Mouse (Mus musculus) thymus, postnatal 36 days (tissue): ENCODE measurements around the gene Tmc5.

ENCODE experiments used
- DNase-seq, 2 experiments: peaks; one replicate each; pipeline ENCODE4 v3.0.0; 2022; ENCODE audit warnings: mixed read lengths in 2 of 2

The Tmc5 gene

GRCm38 (mm10) chr7:118611185-118611749 is 14.2 kb downstream of the Tmc5 start:
- DNase-seq = no peak

GRCm38 (mm10) chr7:118611933-118612332 is 14.8 kb downstream of the Tmc5 start:
- no peak for DNase-seq

GRCm38 (mm10) chr7:118614076-118614475 is 17.0 kb downstream of the Tmc5 start:
- no peak for DNase-seq

GRCm38 (mm10) chr7:118618104-118618503 is 21.0 kb downstream of the Tmc5 start:
- no peak for DNase-seq

- no peak for DNase-seq
These were observed 23.3 kb downstream of the Tmc5 start for GRCm38 (mm10) chr7:118620243-118620906.

- no peak for DNase-seq
These were observed 24.0 kb downstream of the Tmc5 start for GRCm38 (mm10) chr7:118621094-118621493.

- no peak for DNase-seq
These were observed 30.6 kb downstream of the Tmc5 start for GRCm38 (mm10) chr7:118627550-118628298.

- no peak for DNase-seq
These were observed 36.0 kb downstream of the Tmc5 start for GRCm38 (mm10) chr7:118633094-118633493.

- DNase-seq = no peak
These were observed 36.9 kb downstream of the Tmc5 start for GRCm38 (mm10) chr7:118633951-118634350.

- peak; percentile 8 to 12 for DNase-seq
These were observed 40.4 kb downstream of the Tmc5 start for GRCm38 (mm10) chr7:118637466-118637865.

GRCm38 (mm10) chr7:118646237-118646636 is 49.1 kb downstream of the Tmc5 start:
- no peak for DNase-seq

GRCm38 (mm10) chr7:118649328-118649727 is 52.2 kb downstream of the Tmc5 start:
- no peak for DNase-seq

GRCm38 (mm10) chr7:118650119-118650518 is 53.0 kb downstream of the Tmc5 start:
- no peak for DNase-seq

- DNase-seq = no peak
These were observed 53.8 kb downstream of the Tmc5 start for GRCm38 (mm10) chr7:118650891-118651290.

- DNase-seq = no peak
These were observed 55.6 kb downstream of the Tmc5 start for GRCm38 (mm10) chr7:118652572-118653295.

- no peak for DNase-seq
These were observed 59.6 kb downstream of the Tmc5 start for GRCm38 (mm10) chr7:118656730-118657129.

GRCm38 (mm10) chr7:118667773-118668172 is 70.7 kb downstream of the Tmc5 start:
- no peak for DNase-seq

- no peak for DNase-seq
These were observed 73.0 kb downstream of the Tmc5 start for GRCm38 (mm10) chr7:118670142-118670541.

GRCm38 (mm10) chr7:118676826-118677225 is 79.7 kb downstream of the Tmc5 start:
- no peak for DNase-seq

GRCm38 (mm10) chr7:118688199-118688598 is 91.1 kb downstream of the Tmc5 start:
- DNase-seq = peak; percentile 55 to 64

- DNase-seq = no peak
These were observed 92.0 kb downstream of the Tmc5 start for GRCm38 (mm10) chr7:118689088-118689487.

GRCm38 (mm10) chr7:118691287-118691686 is 94.2 kb downstream of the Tmc5 start:
- DNase-seq = no peak

GRCm38 (mm10) chr7:118696146-118696545 is 99.0 kb downstream of the Tmc5 start:
- DNase-seq = no peak
